Comparison of ENCODE assay signal across 10 mouse cellular contexts in the genomic region with DNA sequence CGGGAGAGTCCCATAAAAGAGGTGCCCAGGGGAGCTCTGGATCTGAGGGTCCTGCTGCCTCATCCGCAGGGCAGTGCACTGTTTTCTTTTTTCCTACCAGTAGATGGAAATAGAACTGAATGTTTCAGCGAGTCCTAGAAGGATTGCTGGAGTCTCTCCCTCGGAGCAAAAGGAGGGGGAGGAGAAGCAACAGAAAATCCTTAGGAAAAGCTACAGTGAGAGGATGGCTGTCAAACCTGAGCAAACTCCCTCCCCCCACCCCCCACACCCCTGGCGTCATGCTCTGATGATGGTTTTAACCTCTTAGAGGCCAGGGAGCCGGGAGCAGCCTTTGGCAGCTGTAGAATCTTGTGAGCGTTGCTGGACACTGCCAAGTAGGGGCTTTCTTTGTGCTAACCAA.
DNase-seq lines count a peak whose midpoint lies in the region; ATAC-seq and TF ChIP-seq lines count a peak whose summit lies in the region.
"Had no signal": no experiment of that assay in that cellular context is flagged by ENCODE, and none has a peak within 500 bp of the region (broad histone marks: within the 10 kb centered on the region; RNA-seq: fewer than 3 reads in every experiment).

No protein-coding gene starts in this region.

- no peak for DNase-seq in heart, embryonic 10.5 days (ENCODE audit: low spot score)
- DNase-seq in heart, postnatal 25 days (ENCODE audit: low spot score): no peak
- no peak for DNase-seq in Patski (ENCODE audit: low read depth, low spot score)
- DNase-seq in adrenal gland, postnatal 14 days: no peak
- no peak for DNase-seq in spleen, postnatal 36 days (ENCODE audit: low spot score in 2 of 2)
- DNase-seq in layer of hippocampus, adult 9-11 months: no peak
- DNase-seq: cerebellum, postnatal 36 days had no signal

- intact Hi-C loops in heart, postnatal 25 days (cut with DNase I): loop anchor here (1.0 to 10.0 kb wide), 3 partner anchors 76 to 143 kb away; no protein-coding TSS in a partner anchor

- H3K4me1 ChIP-seq in heart, embryonic 10.5 days: peaks cover 10% of the 10 kb centered on the region
- H3K4me1 ChIP-seq in heart, embryonic 12.5 days (replicated peaks): peaks cover 26% of the 10 kb centered on the region
- H3K4me1 ChIP-seq in midbrain, embryonic 13.5 days (replicated peaks): peaks cover 19% of the 10 kb centered on the region

- 0 out of 2 replicates have a peak overlapping the region, but pooled peaks have one; percentile 25 for H3K9ac ChIP-seq in heart, embryonic 12.5 days
- no peak overlapping the region for H3K9ac ChIP-seq in midbrain, embryonic 13.5 days (replicated peaks)

- CTCF ChIA-PET in Patski (lab: Charles Lee): interaction anchor here (0.6 to 2.2 kb wide), 14 partner anchors 10 to 275 kb away, joined by 3 to 8 read pairs (median 3); no protein-coding TSS in a partner anchor

- TF ChIP-seq CTCF in Patski (IDR thresholded peaks at IDR 0.05): peak; percentile 42

- H3K4me2 ChIP-seq in heart, embryonic 12.5 days: peak overlapping the region; percentile 54
- peak overlapping the region; percentile 33 for H3K4me2 ChIP-seq in midbrain, embryonic 13.5 days (replicated peaks)

- no peak for ATAC-seq in Patski
- ATAC-seq in heart, embryonic 12.5 days (ENCODE audit: insufficient number of reproducible peaks, low FRiP score): no peak
- peak; percentile 81 for ATAC-seq in midbrain, embryonic 13.5 days

- H3K4me3 ChIP-seq in heart, embryonic 10.5 days: peak overlapping the region; percentile 3; the same call in 1 of the 2 replicates
- H3K4me3 ChIP-seq in heart, embryonic 12.5 days: no peak overlapping the region
- H3K4me3 ChIP-seq in midbrain, embryonic 13.5 days (replicated peaks): no peak overlapping the region

- H3K36me3 ChIP-seq in heart, embryonic 10.5 days: no peaks in the 10 kb centered on the region
- H3K36me3 ChIP-seq in heart, embryonic 12.5 days: no peaks in the 10 kb centered on the region
- H3K36me3 ChIP-seq in midbrain, embryonic 13.5 days: no peaks in the 10 kb centered on the region

- in situ Hi-C loops in Patski (cut with MboI; ENCODE audit: low pct_unique_long_range_greater_than_20kb): no loop called here

- H3K9me3 ChIP-seq in heart, embryonic 10.5 days: no peaks in the 10 kb centered on the region
- H3K9me3 ChIP-seq in heart, embryonic 12.5 days (replicated peaks): no peaks in the 10 kb centered on the region
- no peaks in the 10 kb centered on the region for H3K9me3 ChIP-seq in midbrain, embryonic 13.5 days

- POLR2A ChIA-PET in Patski (lab: Charles Lee): interaction anchor here (0.6 kb wide), 2 partner anchors 42 to 147 kb away, joined by 3 to 5 read pairs; no protein-coding TSS in a partner anchor

- H3K27ac ChIP-seq in heart, embryonic 10.5 days: 0 out of 2 replicates have a peak overlapping the region, but pooled peaks have one; percentile 18
- no peak overlapping the region for H3K27ac ChIP-seq in heart, embryonic 12.5 days (ENCODE audit: poor library complexity, severe bottlenecking)
- no peak overlapping the region for H3K27ac ChIP-seq in midbrain, embryonic 13.5 days

- H3K27me3 ChIP-seq in heart, embryonic 10.5 days (ENCODE audit: insufficient read depth, poor library complexity, severe bottlenecking): no peaks in the 10 kb centered on the region
- no peaks in the 10 kb centered on the region for H3K27me3 ChIP-seq in Patski
- no peaks in the 10 kb centered on the region for H3K27me3 ChIP-seq in heart, embryonic 12.5 days (replicated peaks)
- no peaks in the 10 kb centered on the region for H3K27me3 ChIP-seq in midbrain, embryonic 13.5 days
- H3K27me3 ChIP-seq: CH12.LX had no signal

- WGBS in heart, embryonic 10.5 days: 29% methylated on average over 7 of the region's 7 CpGs
- WGBS in heart, embryonic 12.5 days: 20% methylated on average over 7 of the region's 7 CpGs
- WGBS in midbrain, embryonic 13.5 days: 10% methylated on average over 7 of the region's 7 CpGs
